Mouse (Mus musculus) lung, postnatal 0 days (tissue): Measurements from ENCODE around the gene Tgfa.

Experiments used
- CTCF ChIP-seq: IDR thresholded peaks from 2 replicates; pipeline ENCODE4 v1.5.1; 2016; ENCODE audit warnings: antibody characterized with exemption, mild to moderate bottlenecking
- EP300 ChIP-seq: IDR thresholded peaks from 2 replicates; pipeline ENCODE4 v1.6.1; 2016; ENCODE audit warnings: antibody characterized with exemption, mild to moderate bottlenecking, control low read depth

- no peak for TF ChIP-seq CTCF
- no peak for TF ChIP-seq EP300
Measured at GRCm38 (mm10) chr6:86318855-86319254, 123.8 kb downstream of the Tgfa start.
